16 mouse cellular contexts compared by ENCODE assay signal in genomic region chr12:51118781-51119180, GRCm38 (mm10).
DNase-seq lines count a peak whose midpoint lies in the region; ATAC-seq and TF ChIP-seq lines count a peak whose summit lies in the region.
"Had no signal": no experiment of that assay in that cellular context is flagged by ENCODE, and none has a peak within 500 bp of the region (broad histone marks: within the 10 kb centered on the region; RNA-seq: fewer than 3 reads in every experiment).

No protein-coding gene starts in this region.

- no peaks in the 10 kb centered on the region for H3K36me3 ChIP-seq in forebrain, embryonic 12.5 days (replicated peaks)
- H3K36me3 ChIP-seq in forebrain, embryonic 10.5 days (replicated peaks): no peaks in the 10 kb centered on the region
- H3K36me3 ChIP-seq in neural tube, embryonic 13.5 days: no peaks in the 10 kb centered on the region
- H3K36me3 ChIP-seq: embryonic facial prominence, embryonic 13.5 days; liver, embryonic 13.5 days had no signal

- peak overlapping the region; percentile 67 for H3K27ac ChIP-seq in forebrain, embryonic 12.5 days
- no peak overlapping the region for H3K27ac ChIP-seq in forebrain, embryonic 10.5 days
- peak overlapping the region; percentile 89 for H3K27ac ChIP-seq in layer of hippocampus, adult 2 months
- 0 out of 2 replicates have a peak overlapping the region, but pooled peaks have one; percentile 13 for H3K27ac ChIP-seq in neural tube, embryonic 13.5 days (replicated peaks)
- H3K27ac ChIP-seq: embryonic facial prominence, embryonic 13.5 days; liver, embryonic 13.5 days had no signal

- DNase-seq in forebrain, embryonic 10.5 days (ENCODE audit: extremely low spot score, low spot score): no peak
- no peak for DNase-seq in layer of hippocampus, adult 2 months (ENCODE audit: low spot score in 2 of 2)
- DNase-seq in layer of hippocampus, adult 11-12 months (ENCODE audit: low spot score): no peak
- DNase-seq in neural tube, embryonic 10.5 days (ENCODE audit: extremely low spot score, low spot score): no peak
- no peak for DNase-seq in adrenal gland, postnatal 25 days
- DNase-seq: adrenal gland, postnatal 36 days; gastrocnemius, postnatal 36 days; kidney, adult 11 months; kidney, postnatal 10 days; liver, embryonic 13.5 days; lung, embryonic 14.5 days; lung, postnatal 36 days; thymus, adult 2 months had no signal

- no peak overlapping the region for H3K4me2 ChIP-seq in forebrain, embryonic 12.5 days
- no peak overlapping the region for H3K4me2 ChIP-seq in neural tube, embryonic 13.5 days
- H3K4me2 ChIP-seq: embryonic facial prominence, embryonic 13.5 days; liver, embryonic 13.5 days; lung, embryonic 14.5 days had no signal

- H3K27me3 ChIP-seq in forebrain, embryonic 12.5 days: no peaks in the 10 kb centered on the region
- no peaks in the 10 kb centered on the region for H3K27me3 ChIP-seq in forebrain, embryonic 10.5 days (ENCODE audit: poor library complexity, severe bottlenecking)
- no peaks in the 10 kb centered on the region for H3K27me3 ChIP-seq in neural tube, embryonic 13.5 days
- H3K27me3 ChIP-seq: embryonic facial prominence, embryonic 13.5 days; liver, embryonic 13.5 days had no signal

- H3K9ac ChIP-seq in forebrain, embryonic 12.5 days: no peak overlapping the region
- H3K9ac ChIP-seq in neural tube, embryonic 13.5 days: no peak overlapping the region
- H3K9ac ChIP-seq: embryonic facial prominence, embryonic 13.5 days; liver, embryonic 13.5 days; lung, embryonic 14.5 days had no signal

- no peaks in the 10 kb centered on the region for H3K4me1 ChIP-seq in forebrain, embryonic 12.5 days
- H3K4me1 ChIP-seq in forebrain, embryonic 10.5 days: no peaks in the 10 kb centered on the region
- H3K4me1 ChIP-seq in neural tube, embryonic 13.5 days (replicated peaks): no peaks in the 10 kb centered on the region
- H3K4me1 ChIP-seq: embryonic facial prominence, embryonic 13.5 days; liver, embryonic 13.5 days had no signal

- no peak overlapping the region for H3K4me3 ChIP-seq in forebrain, embryonic 12.5 days (replicated peaks)
- H3K4me3 ChIP-seq in forebrain, embryonic 10.5 days: no peak overlapping the region
- no peak overlapping the region for H3K4me3 ChIP-seq in layer of hippocampus, adult 2 months
- no peak overlapping the region for H3K4me3 ChIP-seq in neural tube, embryonic 13.5 days
- H3K4me3 ChIP-seq: embryonic facial prominence, embryonic 13.5 days; liver, embryonic 13.5 days had no signal

- no peak for TF ChIP-seq CTCF in layer of hippocampus, adult 2 months (conservative IDR thresholded peaks at IDR 0.05)

- WGBS in forebrain, embryonic 12.5 days: 86% methylated on average over 10 of the region's 10 CpGs
- WGBS in forebrain, embryonic 10.5 days: 95% methylated on average over 10 of the region's 10 CpGs
- 94% methylated on average over 10 of the region's 10 CpGs for WGBS in neural tube, embryonic 13.5 days

- no peak for ATAC-seq in forebrain, embryonic 12.5 days (ENCODE audit: low FRiP score)
- no peak for ATAC-seq in neural tube, embryonic 13.5 days (ENCODE audit: low read depth)

- no peaks in the 10 kb centered on the region for H3K9me3 ChIP-seq in forebrain, embryonic 12.5 days
- H3K9me3 ChIP-seq in forebrain, embryonic 10.5 days: no peaks in the 10 kb centered on the region; the same call in 1 of the 2 replicates
- no peaks in the 10 kb centered on the region for H3K9me3 ChIP-seq in neural tube, embryonic 13.5 days
- H3K9me3 ChIP-seq: embryonic facial prominence, embryonic 13.5 days; liver, embryonic 13.5 days had no signal
